Mouse (Mus musculus): ENCODE data around the gene Fry. TPM values are rescaled to one million over a fixed set of nuclear protein-coding genes. Genes with fewer than 3 reads are reported as not detected.
A peak's percentile ranks its signal among the peaks of the same experiment; 100 is the strongest.

Gene Fry
- polyA plus RNA-seq, 1 experiment: 28.4 TPM

DNA sequence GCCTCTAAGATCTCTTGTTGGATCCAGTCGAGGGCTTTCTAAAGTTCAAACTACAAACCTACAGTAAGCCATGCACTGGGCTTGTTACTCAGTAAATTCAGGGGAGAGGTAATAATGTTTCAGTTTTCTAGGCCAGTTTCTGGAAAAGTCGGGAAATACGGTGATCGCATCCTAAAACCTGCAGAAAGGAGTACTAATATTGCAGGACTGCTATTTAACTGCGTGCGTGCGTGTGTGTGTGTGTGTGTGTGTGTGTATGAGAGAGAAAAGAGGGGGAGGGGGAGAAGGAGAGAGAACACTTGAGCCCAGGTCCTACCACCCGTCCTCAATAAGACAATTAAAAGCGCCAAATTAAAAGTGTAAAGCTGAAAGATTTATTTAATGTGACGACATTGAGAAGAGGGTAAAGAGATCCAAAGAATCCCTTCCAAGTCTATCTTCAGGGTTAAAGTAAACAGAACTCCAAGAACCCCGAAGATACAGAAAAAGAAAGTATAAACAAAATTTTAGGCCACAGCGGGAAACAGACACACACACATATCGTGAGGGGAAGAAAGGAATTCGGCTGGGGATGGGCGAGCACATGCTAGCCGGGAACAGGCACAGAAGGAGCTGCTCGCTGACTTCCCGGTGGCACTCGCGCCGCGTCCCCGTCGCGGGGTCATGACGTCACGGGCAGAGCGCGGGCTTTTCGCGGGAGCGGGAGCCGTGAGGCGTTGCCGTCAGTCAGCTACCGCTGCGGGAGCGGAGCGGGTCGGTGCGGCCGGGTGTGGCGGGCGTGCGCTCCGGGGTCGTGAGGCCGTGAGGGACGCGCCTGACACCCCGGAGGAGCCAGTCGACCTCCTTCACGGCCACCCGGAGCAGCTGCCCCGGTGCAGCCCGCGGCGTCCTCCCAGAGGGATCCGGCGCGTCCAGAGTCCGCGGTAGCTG is 403.8 kb downstream of the Fry start, which contains the start of gene Brca2:
Brca2 (plus strand) TSS at position 694 of the 930 bp plus-strand sequence.
- Histone ChIP-seq H3K9ac (ENCODE audit: low read depth, poor library complexity, severe bottlenecking) (peak within 1 kb of the TSS; percentile 84), H3K9me3 (replicated peaks; ENCODE audit: control insufficient read depth, insufficient read depth, low read length, poor library complexity, severe bottlenecking) (no peaks in the 10 kb centered on the region), H3K27ac (ENCODE audit: insufficient read depth, low read length) (no peak within 1 kb of the TSS), H3K4me3 (ENCODE audit: low read depth, low read length) (peak within 1 kb of the TSS; percentile 50), H3K4me1 (ENCODE audit: control insufficient read depth, insufficient read depth, low read length) (no peaks in the 10 kb centered on the region), H3K27me3 (ENCODE audit: control insufficient read depth, insufficient read depth, low read length, poor library complexity, severe bottlenecking) (no peaks in the 10 kb centered on the region), H3K36me3 (ENCODE audit: control insufficient read depth, insufficient read depth, low read length, poor library complexity, severe bottlenecking) (no peaks in the 10 kb centered on the region; the same call in 1 of the 2 replicates)
- peak; percentile 74 for TF ChIP-seq POLR2A (IDR thresholded peaks at IDR 0.05; ENCODE audit: insufficient read depth, low read length)
- TF ChIP-seq CTCF (IDR thresholded peaks at IDR 0.05; ENCODE audit: low read depth, low read length): no peak
- peak; percentile 61; the same call in 1 of the 2 replicates for TF ChIP-seq EP300 (IDR thresholded peaks at IDR 0.05; ENCODE audit: insufficient read depth, low read depth, low read length)

DNA sequence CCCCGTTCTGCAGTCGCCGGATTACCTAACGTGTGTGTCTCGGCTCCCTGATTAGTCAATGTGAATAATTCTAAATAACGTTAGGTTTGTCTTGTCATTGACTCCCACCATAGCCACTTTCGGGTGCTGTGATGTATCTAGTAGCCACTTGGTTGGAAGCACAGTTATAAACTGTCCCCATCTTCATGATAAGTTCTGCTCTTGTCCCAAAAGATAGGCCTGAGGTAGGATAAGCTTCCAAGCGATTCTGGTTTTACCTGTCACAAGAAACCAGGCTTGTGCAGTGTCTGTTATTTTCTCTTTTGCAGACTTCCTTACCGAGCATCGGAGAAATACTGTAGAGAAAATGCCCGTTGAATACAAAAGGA is 404.4 kb downstream of the Fry start:
- Histone ChIP-seq H3K36me3 (ENCODE audit: control insufficient read depth, insufficient read depth, low read length, poor library complexity, severe bottlenecking) (no peaks in the 10 kb centered on the region; the same call in 1 of the 2 replicates), H3K27ac (ENCODE audit: insufficient read depth, low read length) (no peak overlapping the region), H3K4me1 (ENCODE audit: control insufficient read depth, insufficient read depth, low read length) (no peaks in the 10 kb centered on the region), H3K4me3 (ENCODE audit: low read depth, low read length) (peak overlapping the region; percentile 50), H3K9ac (ENCODE audit: low read depth, poor library complexity, severe bottlenecking) (peak overlapping the region; percentile 84), H3K9me3 (replicated peaks; ENCODE audit: control insufficient read depth, insufficient read depth, low read length, poor library complexity, severe bottlenecking) (no peaks in the 10 kb centered on the region), H3K27me3 (ENCODE audit: control insufficient read depth, insufficient read depth, low read length, poor library complexity, severe bottlenecking) (no peaks in the 10 kb centered on the region)
- no peak for TF ChIP-seq POLR2A (IDR thresholded peaks at IDR 0.05; ENCODE audit: insufficient read depth, low read length)
- no peak for TF ChIP-seq CTCF (IDR thresholded peaks at IDR 0.05; ENCODE audit: low read depth, low read length)
- no peak for TF ChIP-seq EP300 (IDR thresholded peaks at IDR 0.05; ENCODE audit: insufficient read depth, low read depth, low read length)

DNA sequence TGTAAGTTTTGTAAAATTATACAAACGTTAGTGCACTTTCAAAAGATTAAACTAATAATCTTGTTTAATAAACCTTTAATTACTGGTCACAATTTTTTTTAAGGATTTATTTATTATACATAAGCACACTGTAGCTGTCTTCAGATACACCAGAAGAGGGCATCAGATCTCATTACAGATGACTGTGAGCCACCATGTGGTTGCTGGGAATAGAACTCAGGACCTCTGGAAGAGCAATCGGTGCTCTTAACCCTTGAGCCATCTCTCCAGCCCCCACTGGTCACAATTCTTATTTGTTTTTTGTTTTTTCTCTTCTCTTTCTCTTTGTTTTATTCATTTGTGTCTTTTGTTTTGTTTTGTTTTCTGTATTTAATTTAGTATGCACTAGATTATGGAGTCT is 406.8 kb downstream of the Fry start:
- TF ChIP-seq POLR2A (IDR thresholded peaks at IDR 0.05; ENCODE audit: insufficient read depth, low read length) (no peak), CTCF (IDR thresholded peaks at IDR 0.05; ENCODE audit: low read depth, low read length) (no peak), EP300 (IDR thresholded peaks at IDR 0.05; ENCODE audit: insufficient read depth, low read depth, low read length) (no peak)
- no peak overlapping the region for H3K4me3 ChIP-seq (ENCODE audit: low read depth, low read length)
- H3K27me3 ChIP-seq (ENCODE audit: control insufficient read depth, insufficient read depth, low read length, poor library complexity, severe bottlenecking): no peaks in the 10 kb centered on the region
- no peak overlapping the region for H3K9ac ChIP-seq (ENCODE audit: low read depth, poor library complexity, severe bottlenecking)
- peaks cover 4% of the 10 kb centered on the region; the same call in 1 of the 2 replicates for H3K36me3 ChIP-seq (ENCODE audit: control insufficient read depth, insufficient read depth, low read length, poor library complexity, severe bottlenecking)
- no peak overlapping the region for H3K27ac ChIP-seq (ENCODE audit: insufficient read depth, low read length)
- no peaks in the 10 kb centered on the region for H3K9me3 ChIP-seq (replicated peaks; ENCODE audit: control insufficient read depth, insufficient read depth, low read length, poor library complexity, severe bottlenecking)
- no peaks in the 10 kb centered on the region for H3K4me1 ChIP-seq (ENCODE audit: control insufficient read depth, insufficient read depth, low read length)

DNA sequence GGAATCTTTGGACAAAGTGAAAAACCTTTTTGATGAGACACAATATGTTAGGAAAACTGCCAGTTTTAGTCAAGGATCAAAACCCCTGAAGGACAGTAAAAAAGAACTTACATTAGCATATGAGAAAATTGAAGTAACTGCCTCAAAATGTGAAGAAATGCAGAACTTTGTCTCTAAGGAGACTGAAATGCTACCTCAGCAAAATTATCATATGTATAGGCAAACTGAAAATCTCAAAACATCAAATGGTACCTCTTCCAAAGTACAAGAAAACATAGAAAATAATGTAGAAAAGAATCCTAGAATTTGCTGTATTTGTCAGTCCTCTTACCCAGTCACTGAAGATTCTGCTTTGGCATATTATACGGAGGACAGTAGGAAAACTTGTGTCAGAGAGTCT is 422.9 kb downstream of the Fry start:
- Histone ChIP-seq H3K27me3 (ENCODE audit: control insufficient read depth, insufficient read depth, low read length, poor library complexity, severe bottlenecking) (no peaks in the 10 kb centered on the region; the same call in 1 of the 2 replicates), H3K9ac (ENCODE audit: low read depth, poor library complexity, severe bottlenecking) (no peak overlapping the region), H3K9me3 (replicated peaks; ENCODE audit: control insufficient read depth, insufficient read depth, low read length, poor library complexity, severe bottlenecking) (no peaks in the 10 kb centered on the region), H3K36me3 (ENCODE audit: control insufficient read depth, insufficient read depth, low read length, poor library complexity, severe bottlenecking) (peaks cover 14% of the 10 kb centered on the region), H3K27ac (ENCODE audit: insufficient read depth, low read length) (no peak overlapping the region), H3K4me1 (ENCODE audit: control insufficient read depth, insufficient read depth, low read length) (no peaks in the 10 kb centered on the region), H3K4me3 (ENCODE audit: low read depth, low read length) (no peak overlapping the region)
- TF ChIP-seq CTCF (IDR thresholded peaks at IDR 0.05; ENCODE audit: low read depth, low read length) (no peak), POLR2A (IDR thresholded peaks at IDR 0.05; ENCODE audit: insufficient read depth, low read length) (no peak), EP300 (IDR thresholded peaks at IDR 0.05; ENCODE audit: insufficient read depth, low read depth, low read length) (no peak)

DNA sequence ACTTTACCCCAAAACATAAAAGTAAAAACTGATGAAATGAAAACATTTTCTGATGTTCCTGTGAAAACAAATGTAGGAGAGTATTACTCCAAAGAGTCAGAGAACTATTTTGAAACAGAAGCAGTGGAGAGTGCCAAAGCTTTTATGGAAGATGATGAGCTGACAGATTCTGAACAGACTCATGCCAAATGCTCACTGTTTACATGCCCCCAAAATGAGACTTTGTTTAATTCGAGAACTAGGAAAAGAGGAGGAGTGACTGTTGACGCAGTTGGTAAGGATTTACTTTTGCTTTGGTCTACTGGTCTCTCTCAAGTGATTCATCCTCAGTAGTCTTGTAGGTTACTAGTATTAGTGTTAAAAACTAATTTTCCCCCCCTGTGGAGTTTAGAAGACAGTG is 424.7 kb downstream of the Fry start:
- no peaks in the 10 kb centered on the region for H3K4me1 ChIP-seq (ENCODE audit: control insufficient read depth, insufficient read depth, low read length)
- H3K36me3 ChIP-seq (ENCODE audit: control insufficient read depth, insufficient read depth, low read length, poor library complexity, severe bottlenecking): peaks cover 8% of the 10 kb centered on the region
- no peaks in the 10 kb centered on the region for H3K9me3 ChIP-seq (replicated peaks; ENCODE audit: control insufficient read depth, insufficient read depth, low read length, poor library complexity, severe bottlenecking)
- no peak overlapping the region for H3K27ac ChIP-seq (ENCODE audit: insufficient read depth, low read length)
- TF ChIP-seq CTCF (IDR thresholded peaks at IDR 0.05; ENCODE audit: low read depth, low read length): no peak
- no peak for TF ChIP-seq EP300 (IDR thresholded peaks at IDR 0.05; ENCODE audit: insufficient read depth, low read depth, low read length)
- no peak for TF ChIP-seq POLR2A (IDR thresholded peaks at IDR 0.05; ENCODE audit: insufficient read depth, low read length)
- H3K27me3 ChIP-seq (ENCODE audit: control insufficient read depth, insufficient read depth, low read length, poor library complexity, severe bottlenecking): no peaks in the 10 kb centered on the region; the same call in 1 of the 2 replicates
- no peak overlapping the region for H3K4me3 ChIP-seq (ENCODE audit: low read depth, low read length)
- no peak overlapping the region for H3K9ac ChIP-seq (ENCODE audit: low read depth, poor library complexity, severe bottlenecking)

Other genes starting within 250 kb of the Fry start
- gene Rxfp2, start 100.0 kb upstream of the Fry start, polyA plus RNA-seq (2011; ENCODE audit: insufficient read depth, insufficient read length, low read depth, missing spikeins): 0.61 and 0.85 TPM in 2 replicates